Mouse (Mus musculus): ENCODE measurements around the gene Med17.

GRCm38 (mm10) chr9:15289251-15289650 lies 9.5 kb upstream of the Med17 start:
- TF ChIP-seq CTCF (IDR thresholded peaks at IDR 0.05; ENCODE audit: extremely low read depth, insufficient read depth, low read length): no peak
- no peak for TF ChIP-seq POLR2A (IDR thresholded peaks at IDR 0.05; ENCODE audit: extremely low read depth, insufficient read depth, low read length)
